Mouse (Mus musculus): ENCODE measurements at regions not wholly inside any gene's neighbourhood (a gene's known extent, or its start where the extent isn't known, plus 50 kb on each side); places are given as distances from the start of the nearest gene placed in this dataset.

- no peak for DNase-seq (ENCODE audit: low read depth)
These were observed 253.4 kb upstream of the Rag2 start for GRCm38 (mm10) chr2:101370991-101371736.

- DNase-seq (ENCODE audit: low read depth) = no peak
These were observed 252.6 kb upstream of the Rag2 start for GRCm38 (mm10) chr2:101371834-101372493.

- no peak for DNase-seq (ENCODE audit: low read depth)
These were observed 243.9 kb upstream of the Rag2 start for GRCm38 (mm10) chr2:101380595-101380994.

- no peak for DNase-seq (ENCODE audit: low read depth)
These were observed 209.5 kb upstream of the Rag2 start for GRCm38 (mm10) chr2:101415002-101415401.

- no peak for DNase-seq (ENCODE audit: low read depth)
These were observed 207.8 kb upstream of the Rag2 start for GRCm38 (mm10) chr2:101416702-101417101.

- no peak for DNase-seq (ENCODE audit: low read depth)
These were observed 191.2 kb upstream of the Rag2 start for GRCm38 (mm10) chr2:101433141-101433895.

- no peak for DNase-seq (ENCODE audit: low read depth)
These were observed 184.3 kb upstream of the Rag2 start for GRCm38 (mm10) chr2:101440231-101440630.

GRCm38 (mm10) chr2:101441081-101441630 is 183.4 kb upstream of the Rag2 start:
- DNase-seq (ENCODE audit: low read depth) = no peak

- DNase-seq (ENCODE audit: low read depth) = no peak
These were observed 168.9 kb upstream of the Rag2 start for GRCm38 (mm10) chr2:101455591-101455990.

- DNase-seq (ENCODE audit: low read depth) = no peak
These were observed 165.6 kb upstream of the Rag2 start for GRCm38 (mm10) chr2:101458959-101459358.

GRCm38 (mm10) chr2:101462450-101462849 is 162.1 kb upstream of the Rag2 start:
- DNase-seq (ENCODE audit: low read depth) = no peak

GRCm38 (mm10) chr2:101464291-101465140 is 160.0 kb upstream of the Rag2 start:
- no peak for DNase-seq (ENCODE audit: low read depth)

- no peak for DNase-seq (ENCODE audit: low read depth)
These were observed 153.9 kb upstream of the Rag2 start for GRCm38 (mm10) chr2:101470569-101471100.

- peak; percentile 12 for DNase-seq (ENCODE audit: low read depth)
These were observed 151.9 kb upstream of the Rag2 start for GRCm38 (mm10) chr2:101472449-101473115.

- DNase-seq (ENCODE audit: low read depth) = no peak
These were observed 151.4 kb upstream of the Rag2 start for GRCm38 (mm10) chr2:101473116-101473485.

- no peak for DNase-seq (ENCODE audit: low read depth)
These were observed 147.7 kb upstream of the Rag2 start for GRCm38 (mm10) chr2:101476862-101477261.

GRCm38 (mm10) chr2:101490207-101490606 is 134.3 kb upstream of the Rag2 start:
- DNase-seq (ENCODE audit: low read depth) = no peak

GRCm38 (mm10) chr2:101491762-101492161 is 132.8 kb upstream of the Rag2 start:
- no peak for DNase-seq (ENCODE audit: low read depth)

- DNase-seq (ENCODE audit: low read depth) = no peak
These were observed 116.4 kb upstream of the Rag2 start for GRCm38 (mm10) chr2:101508116-101508515.

Measured in gonadal fat pad, adult 2 months (tissue).